Mouse (Mus musculus): Measurements from ENCODE around the gene Hsd3b2.
"Not testable (repeated sequence)": the region's sequence is repeated elsewhere in the genome, so short reads cannot be mapped to it uniquely, and the experiment has no call there.

Hsd3b2 gene

GRCm38 (mm10) chr3:98724376-98724775 lies at the start of gene Hsd3b2:
TSS of gene Hsd3b2 (minus strand) at chr3:98724543.
- DNase-seq (ENCODE audit: low spot score) = no peak

- no peak for DNase-seq (ENCODE audit: low spot score)
These were observed 39.8 kb upstream of the Hsd3b2 start for GRCm38 (mm10) chr3:98764155-98764554.

- no peak for DNase-seq (ENCODE audit: low spot score)
These were observed 32.5 kb upstream of the Hsd3b2 start for GRCm38 (mm10) chr3:98756836-98757235.

- no peak for DNase-seq (ENCODE audit: low spot score)
These were observed 27.8 kb upstream of the Hsd3b2 start for GRCm38 (mm10) chr3:98752171-98752570.

- DNase-seq (ENCODE audit: low spot score) = not testable (repeated sequence)
These were observed 16.7 kb upstream of the Hsd3b2 start for GRCm38 (mm10) chr3:98741043-98741442.

GRCm38 (mm10) chr3:98734340-98734739 lies 10.0 kb upstream of the Hsd3b2 start:
- DNase-seq (ENCODE audit: low spot score) = no peak

GRCm38 (mm10) chr3:98733724-98734123 lies 9.4 kb upstream of the Hsd3b2 start:
- DNase-seq (ENCODE audit: low spot score) = no peak

GRCm38 (mm10) chr3:98726281-98726680 lies 1.9 kb upstream of the Hsd3b2 start:
- no peak for DNase-seq (ENCODE audit: low spot score)

- DNase-seq (ENCODE audit: low spot score) = no peak
These were observed 3.6 kb downstream of the Hsd3b2 start for GRCm38 (mm10) chr3:98720740-98721139.

- DNase-seq (ENCODE audit: low spot score) = no peak
These were observed 41.9 kb downstream of the Hsd3b2 start for GRCm38 (mm10) chr3:98682401-98682800.

GRCm38 (mm10) chr3:98680786-98681185 lies 43.6 kb downstream of the Hsd3b2 start:
- DNase-seq (ENCODE audit: low spot score) = no peak

Measured in testis, postnatal 10 days (tissue).